Mouse (Mus musculus): ENCODE results near the gene Selenoh.

- TF ChIP-seq POLR2A (IDR thresholded peaks at IDR 0.05; ENCODE audit: insufficient read depth, low read depth, low read length), result peak; percentile 98
- TF ChIP-seq CTCF (IDR thresholded peaks at IDR 0.05), result no peak
- peak; percentile 74; the same call in 1 of the 2 replicates for TF ChIP-seq EP300 (IDR thresholded peaks at IDR 0.05; ENCODE audit: insufficient read depth, low read depth, low read length)
These were observed 19.9 kb downstream of the Selenoh start, which contains the start of gene Ctnnd1 for GRCm38 (mm10) chr2:84650464-84651195.

Measured in heart, adult 2 months (tissue).